Mouse (Mus musculus) spleen, postnatal 14 days (tissue): ENCODE results near the gene Inka1.
A peak's percentile ranks its signal among the peaks of the same experiment; 100 is the strongest.

Source experiments
- DNase-seq, 2 experiments: peaks; one replicate each; pipeline ENCODE4 v3.0.0; 2021 to 2022; ENCODE audit warnings: low spot score in 2 of 2

Inka1 gene

GRCm38 (mm10) chr9:107957141-107957540, 28.5 kb downstream of the Inka1 start:
- no peak for DNase-seq

- DNase-seq, result no peak
These were observed 29.9 kb downstream of the Inka1 start for GRCm38 (mm10) chr9:107955613-107956289.

GRCm38 (mm10) chr9:107950460-107951355, 35.0 kb downstream of the Inka1 start:
- DNase-seq, result peak; percentile 78 to 83

GRCm38 (mm10) chr9:107949922-107950235, 35.8 kb downstream of the Inka1 start, which contains the start of gene Traip:
Gene Traip, plus strand, starts transcription at chr9:107950136.
- DNase-seq, result no peak

- DNase-seq, result no peak
These were observed 36.3 kb downstream of the Inka1 start for GRCm38 (mm10) chr9:107949184-107949921.

- DNase-seq, result no peak
These were observed 38.2 kb downstream of the Inka1 start for GRCm38 (mm10) chr9:107947241-107948194.

GRCm38 (mm10) chr9:107936831-107937230, 48.8 kb downstream of the Inka1 start:
- DNase-seq, result no peak

GRCm38 (mm10) chr9:107936215-107936822, 49.4 kb downstream of the Inka1 start:
- no peak for DNase-seq

- peak in 1 of 2 experiments; percentile 16 for DNase-seq
These were observed 49.9 kb downstream of the Inka1 start for GRCm38 (mm10) chr9:107935790-107936214.

- no peak for DNase-seq
These were observed 50.3 kb downstream of the Inka1 start, which contains the start of gene Camkv for GRCm38 (mm10) chr9:107935374-107935773. Gene Camkv, plus strand, starts transcription at chr9:107935674.
